In genomic region chr15:61154166-61154565, GRCm38 (mm10) we compare ENCODE assay signal across 15 mouse cellular contexts.
"Had no signal": no experiment of that assay in that cellular context is flagged by ENCODE, and none has a peak within 500 bp of the region (broad histone marks: within the 10 kb centered on the region; RNA-seq: fewer than 3 reads in every experiment).

No protein-coding gene starts in this region.

- ATAC-seq: liver, embryonic 12.5 days had no signal

- DNase-seq: kidney, adult 9 months; kidney, postnatal 36 days; layer of hippocampus, postnatal 36 days; left cerebral cortex, postnatal 4 days; lung, adult 18-20 months; lung, postnatal 14 days; lung, postnatal 4 days; midbrain, embryonic 14.5 days; right cerebral cortex, adult 18-20 months; right cerebral cortex, postnatal 14 days; right cerebral cortex, postnatal 4 days; thymus, adult 2 months; thymus, postnatal 14 days; thymus, postnatal 4 days had no signal
